Mouse (Mus musculus): ENCODE measurements around the gene Xpo5. TPM values are rescaled to one million over a fixed set of nuclear protein-coding genes. Genes with fewer than 3 reads are reported as not detected.

Xpo5 gene
- total RNA-seq, 4 experiments from 2014 or later: 20.0 to 23.2 (median 21.6) TPM

GRCm38 (mm10) chr17:46201151-46201550 is 1.4 kb upstream of the Xpo5 start:
- DNase-seq (ENCODE audit: low spot score): no peak

GRCm38 (mm10) chr17:46203078-46203477 is 496 bp downstream of the Xpo5 start:
- DNase-seq (ENCODE audit: low spot score): peak; percentile 16

- no peak for DNase-seq (ENCODE audit: low spot score)
These were observed 4.1 kb downstream of the Xpo5 start for GRCm38 (mm10) chr17:46206676-46207075.

- no peak for DNase-seq (ENCODE audit: low spot score)
These were observed 8.0 kb downstream of the Xpo5 start for GRCm38 (mm10) chr17:46210550-46210949.

GRCm38 (mm10) chr17:46221601-46222000 is 19.0 kb downstream of the Xpo5 start:
- DNase-seq (ENCODE audit: low spot score): no peak

- no peak for DNase-seq (ENCODE audit: low spot score)
These were observed 25.0 kb downstream of the Xpo5 start for GRCm38 (mm10) chr17:46227576-46227975.

- DNase-seq (ENCODE audit: low spot score): no peak
These were observed 33.5 kb downstream of the Xpo5 start for GRCm38 (mm10) chr17:46236067-46236466.

- DNase-seq (ENCODE audit: low spot score): no peak
These were observed 34.5 kb downstream of the Xpo5 start for GRCm38 (mm10) chr17:46237079-46237478.

GRCm38 (mm10) chr17:46237480-46237879 is 34.9 kb downstream of the Xpo5 start:
- DNase-seq (ENCODE audit: low spot score): no peak

- no peak for DNase-seq (ENCODE audit: low spot score)
These were observed 37.0 kb downstream of the Xpo5 start for GRCm38 (mm10) chr17:46239516-46240114.

GRCm38 (mm10) chr17:46241471-46241870 is 38.9 kb downstream of the Xpo5 start:
- DNase-seq (ENCODE audit: low spot score): no peak

GRCm38 (mm10) chr17:46242274-46242673 is 39.7 kb downstream of the Xpo5 start:
- DNase-seq (ENCODE audit: low spot score): no peak

- DNase-seq (ENCODE audit: low spot score): no peak
These were observed 40.4 kb downstream of the Xpo5 start for GRCm38 (mm10) chr17:46242993-46243392.

- DNase-seq (ENCODE audit: low spot score): no peak
These were observed 41.0 kb downstream of the Xpo5 start for GRCm38 (mm10) chr17:46243624-46244023.

- DNase-seq (ENCODE audit: low spot score): no peak
These were observed 42.0 kb downstream of the Xpo5 start for GRCm38 (mm10) chr17:46244579-46244978.

- peak; percentile 97 for DNase-seq (ENCODE audit: low spot score)
These were observed 45.1 kb downstream of the Xpo5 start, which contains the start of the genes Polr1c and Yipf3 for GRCm38 (mm10) chr17:46247512-46248188. Polr1c (minus strand) TSS chr17:46248054. Yipf3 (plus strand) TSS chr17:46248080.

GRCm38 (mm10) chr17:46248189-46248522 is 45.6 kb downstream of the Xpo5 start:
- no peak for DNase-seq (ENCODE audit: low spot score)

- DNase-seq (ENCODE audit: low spot score): no peak
These were observed 48.6 kb downstream of the Xpo5 start for GRCm38 (mm10) chr17:46251174-46251573.

- DNase-seq (ENCODE audit: low spot score): no peak
These were observed 50.2 kb downstream of the Xpo5 start for GRCm38 (mm10) chr17:46252571-46253451.

- peak; percentile 87 for DNase-seq (ENCODE audit: low spot score)
These were observed 51.0 kb downstream of the Xpo5 start, which contains the start of gene Lrrc73 for GRCm38 (mm10) chr17:46253452-46254084. Lrrc73 (plus strand) TSS chr17:46253531.

- DNase-seq (ENCODE audit: low spot score): no peak
These were observed 51.5 kb downstream of the Xpo5 start for GRCm38 (mm10) chr17:46254106-46254505.

- DNase-seq (ENCODE audit: low spot score): no peak
These were observed 52.6 kb downstream of the Xpo5 start for GRCm38 (mm10) chr17:46255147-46255546.

All from heart, adult 8-10 months (tissue).